Comparison of ENCODE assay signal across 8 mouse cellular contexts in genomic region chr19:5601752-5602541, GRCm38 (mm10). TPM values are rescaled to one million over a fixed set of nuclear protein-coding genes. Genes with fewer than 3 reads are reported as not detected.
DNase-seq lines count a peak whose midpoint lies in the region; ATAC-seq and TF ChIP-seq lines count a peak whose summit lies in the region.

Gene Rnaseh2c, plus strand, starts transcription at chr19:5601873.

- 0 out of 2 replicates have a peak, but pooled peaks have one; percentile 38 for TF ChIP-seq POLR2A in liver, adult 2 months (IDR thresholded peaks at IDR 0.05; ENCODE audit: extremely low read depth, insufficient read depth, low read length)

- H3K4me2 ChIP-seq in heart, embryonic 11.5 days = peak within 1 kb of the TSS; percentile 93
- H3K4me2 ChIP-seq in kidney, embryonic 16.5 days (replicated peaks; ENCODE audit: low read depth, low read length) = peak within 1 kb of the TSS; percentile 55
- H3K4me2 ChIP-seq in stomach, embryonic 14.5 days (replicated peaks; ENCODE audit: low read depth, low read length) = peak within 1 kb of the TSS; percentile 83

- H3K27me3 ChIP-seq in C2C12 (ENCODE audit: control insufficient read depth, insufficient read depth, insufficient read length) = no peaks in the 10 kb centered on the region
- no peaks in the 10 kb centered on the region for H3K27me3 ChIP-seq in heart, embryonic 11.5 days (ENCODE audit: control insufficient read depth, insufficient read depth, low read length)
- no peaks in the 10 kb centered on the region for H3K27me3 ChIP-seq in kidney, embryonic 16.5 days (ENCODE audit: insufficient read depth, low read length)
- H3K27me3 ChIP-seq in liver, adult 2 months (ENCODE audit: control insufficient read depth, insufficient read depth, low read length) = no peaks in the 10 kb centered on the region
- H3K27me3 ChIP-seq in stomach, embryonic 14.5 days (ENCODE audit: control insufficient read depth, insufficient read depth, low read length) = no peaks in the 10 kb centered on the region

- H3K79me2 ChIP-seq in C2C12 (ENCODE audit: control insufficient read depth, insufficient read depth) = peaks cover 25% of the 10 kb centered on the region
- H3K79me2 ChIP-seq in liver, adult 2 months (ENCODE audit: control insufficient read depth, insufficient read depth, low read length) = no peaks in the 10 kb centered on the region

- TF ChIP-seq CTCF in C2C12 (IDR thresholded peaks at IDR 0.05; ENCODE audit: control insufficient read depth, insufficient read depth, insufficient read length) = no peak
- no peak for TF ChIP-seq CTCF in liver, adult 2 months (IDR thresholded peaks at IDR 0.05; ENCODE audit: low read depth, low read length)

- peak within 1 kb of the TSS; percentile 75 for H3K4me3 ChIP-seq in C2C12 (ENCODE audit: insufficient read depth, poor library complexity, severe bottlenecking)
- H3K4me3 ChIP-seq in heart, embryonic 11.5 days (ENCODE audit: low read depth, low read length) = peak within 1 kb of the TSS; percentile 96
- H3K4me3 ChIP-seq in kidney, embryonic 16.5 days (ENCODE audit: low read length) = peak within 1 kb of the TSS; percentile 71
- H3K4me3 ChIP-seq in liver, adult 2 months (ENCODE audit: insufficient read depth, low read depth, low read length) = peak within 1 kb of the TSS; percentile 78
- H3K4me3 ChIP-seq in stomach, embryonic 14.5 days (ENCODE audit: low read depth, low read length) = peak within 1 kb of the TSS; percentile 91

- H3ac ChIP-seq in C2C12 (ENCODE audit: control insufficient read depth, insufficient read length, low read depth) = peak within 1 kb of the TSS; percentile 94

- H3K4me1 ChIP-seq in heart, embryonic 11.5 days (ENCODE audit: control insufficient read depth, insufficient read depth, low read length) = peaks cover 11% of the 10 kb centered on the region
- H3K4me1 ChIP-seq in kidney, embryonic 16.5 days (ENCODE audit: insufficient read depth, low read length) = peaks cover 12% of the 10 kb centered on the region
- peaks cover 11% of the 10 kb centered on the region for H3K4me1 ChIP-seq in liver, adult 2 months (ENCODE audit: control insufficient read depth, insufficient read depth, low read length)
- H3K4me1 ChIP-seq in stomach, embryonic 14.5 days (ENCODE audit: control insufficient read depth, insufficient read depth, low read length) = peaks cover 11% of the 10 kb centered on the region; the same call in 1 of the 2 replicates

- under 1% methylated on average over 63 of the region's 64 CpGs for WGBS in heart, embryonic 11.5 days (ENCODE audit: insufficient replicate concordance)
- WGBS in kidney, embryonic 16.5 days = under 1% methylated on average over 64 of the region's 64 CpGs
- under 1% methylated on average over 64 of the region's 64 CpGs for WGBS in liver, adult 2 months
- under 1% methylated on average over 63 of the region's 64 CpGs for WGBS in stomach, embryonic 14.5 days

- DNase-seq in brain, adult 2 months (ENCODE audit: low read depth, low spot score) = peak; percentile 97
- peak; percentile 89 for DNase-seq in liver, adult 2 months (ENCODE audit: extremely low read depth, low read depth, low spot score)
- DNase-seq in naive thymus-derived CD4-positive, alpha-beta T cell, adult 2 months (ENCODE audit: low read depth) = peak; percentile 90

- ATAC-seq in erythroblast, adult 5-6 weeks (replicated peaks; ENCODE audit: low FRiP score, poor library complexity, severe bottlenecking) = peak; percentile 87
- peak; percentile 78 for ATAC-seq in heart, embryonic 11.5 days (replicated peaks; ENCODE audit: insufficient number of reproducible peaks, low FRiP score, low TSS enrichment)
- peak; percentile 93 for ATAC-seq in kidney, embryonic 16.5 days (ENCODE audit: low FRiP score, low TSS enrichment)
- ATAC-seq in stomach, embryonic 14.5 days (ENCODE audit: insufficient number of reproducible peaks, insufficient read depth, low FRiP score, low read depth) = peak; percentile 84; the same call in 1 of the 2 replicates

- H3K36me3 ChIP-seq in C2C12 (ENCODE audit: control insufficient read depth, insufficient read depth) = peaks cover 42% of the 10 kb centered on the region
- H3K36me3 ChIP-seq in heart, embryonic 11.5 days (ENCODE audit: control insufficient read depth, insufficient read depth, low read length) = peaks cover 21% of the 10 kb centered on the region
- peaks cover 41% of the 10 kb centered on the region for H3K36me3 ChIP-seq in kidney, embryonic 16.5 days (ENCODE audit: insufficient read depth, low read length)
- H3K36me3 ChIP-seq in liver, adult 2 months (ENCODE audit: control insufficient read depth, insufficient read depth, low read length) = peaks cover 3% of the 10 kb centered on the region; the same call in 1 of the 2 replicates
- peaks cover 40% of the 10 kb centered on the region for H3K36me3 ChIP-seq in stomach, embryonic 14.5 days (ENCODE audit: control insufficient read depth, insufficient read depth, low read length)

- no peaks in the 10 kb centered on the region for H3K9me3 ChIP-seq in heart, embryonic 11.5 days (replicated peaks; ENCODE audit: control insufficient read depth, low read length)
- no peaks in the 10 kb centered on the region for H3K9me3 ChIP-seq in kidney, embryonic 16.5 days (ENCODE audit: low read length)
- H3K9me3 ChIP-seq in stomach, embryonic 14.5 days (ENCODE audit: control insufficient read depth, low read depth, low read length) = no peaks in the 10 kb centered on the region

- peaks cover 7% of the 10 kb centered on the region for H3K79me3 ChIP-seq in C2C12 (ENCODE audit: low read depth)

- peak within 1 kb of the TSS; percentile 93 for H3K9ac ChIP-seq in heart, embryonic 11.5 days (ENCODE audit: low read depth, low read length)
- H3K9ac ChIP-seq in kidney, embryonic 16.5 days (replicated peaks; ENCODE audit: low read length) = peak within 1 kb of the TSS; percentile 82
- H3K9ac ChIP-seq in liver, adult 2 months (ENCODE audit: low read depth, low read length) = peak within 1 kb of the TSS; percentile 87
- H3K9ac ChIP-seq in stomach, embryonic 14.5 days (replicated peaks; ENCODE audit: low read depth, low read length) = peak within 1 kb of the TSS; percentile 82

- H3K27ac ChIP-seq in heart, embryonic 11.5 days (ENCODE audit: low read depth, low read length) = peak within 1 kb of the TSS; percentile 83
- H3K27ac ChIP-seq in kidney, embryonic 16.5 days (ENCODE audit: low read length) = peak within 1 kb of the TSS; percentile 83
- H3K27ac ChIP-seq in liver, adult 2 months (replicated peaks; ENCODE audit: insufficient read depth, low read depth, low read length) = peak within 1 kb of the TSS; percentile 27
- H3K27ac ChIP-seq in stomach, embryonic 14.5 days (ENCODE audit: low read length) = peak within 1 kb of the TSS; percentile 80

TF ChIP-seq in C2C12, 6 proteins besides CTCF, POLR2A, EP300 and RAD21:
- TF ChIP-seq FOSL1 (IDR thresholded peaks at IDR 0.05; ENCODE audit: insufficient read depth, low read length, poor library complexity, severe bottlenecking) = no peak
- TF ChIP-seq USF1 (IDR thresholded peaks at IDR 0.05; ENCODE audit: low read depth) = no peak
- TF ChIP-seq MYOD1 (IDR thresholded peaks at IDR 0.05; ENCODE audit: control insufficient read depth, insufficient read length, low read depth) = no peak
- TF ChIP-seq CEBPB (IDR thresholded peaks at IDR 0.05; ENCODE audit: low read depth) = no peak
- TF ChIP-seq MAX (IDR thresholded peaks at IDR 0.05) = no peak
- no peak for TF ChIP-seq MYOG (IDR thresholded peaks at IDR 0.05; ENCODE audit: control insufficient read depth, extremely low read depth, insufficient read length)

RNA-seq across cellular contexts. Expression of gene Rnaseh2c, which starts in this region (rescaled TPM):
- polyA plus RNA-seq in C2C12 (2012; fragmentation: generic; extraction: Trizol) = 77.8 TPM
- 14.4 and 52.2 TPM in 2 replicates for total RNA-seq in erythroblast, adult 5-6 weeks (2015; ENCODE audit: low replicate concordance)
- total RNA-seq in erythroblast, adult 5-6 weeks (2017; ENCODE audit: low replicate concordance) = 19.3 and 79.3 TPM in 2 replicates
- 97.1 and 106 TPM in 2 replicates for polyA plus RNA-seq in heart, embryonic 11.5 days (2014; fragmentation: Nextera tagmentation; extraction: Ambion mirVana)
- polyA plus RNA-seq in kidney, embryonic 16.5 days (2015; fragmentation: Nextera tagmentation; extraction: Ambion mirVana) = 133 and 146 TPM in 2 replicates
- 47.9 and 51.4 TPM in 2 replicates for total RNA-seq in liver, adult 2 months (2014; rRNA removed)
- polyA plus RNA-seq in liver, adult 2 months (2012; rRNA removed) = 56.3 and 58.0 TPM in 2 replicates
- 113 and 119 TPM in 2 replicates for polyA plus RNA-seq in stomach, embryonic 14.5 days (2014; fragmentation: Nextera tagmentation; extraction: Ambion mirVana)

Comparison
In these comparisons a context has a peak if more than half of its experiments do, and no peak if none do; other contexts are left out.
1. Peak in every context shown above with its lines: DNase-seq, ATAC-seq, H3K4me3 ChIP-seq and H3K27ac ChIP-seq.
2. H3K27ac ChIP-seq: peak in every context shown above with its lines; median percentile 83 in heart, embryonic 11.5 days; 83 in kidney, embryonic 16.5 days; 80 in stomach, embryonic 14.5 days; 27 in liver, adult 2 months.